Mouse (Mus musculus): ENCODE measurements around the gene Eps15l1. TPM values are rescaled to one million over a fixed set of nuclear protein-coding genes. Genes with fewer than 3 reads are reported as not detected.

Eps15l1 gene
- polyA plus RNA-seq, 1 experiment from 2014 or later, result 53.4 TPM

- Histone ChIP-seq H3K79me2 (ENCODE audit: inconsistent target) (no peaks in the 10 kb centered on the region), H3K4me3 (ENCODE audit: inconsistent target) (no peak overlapping the region), H3K27ac (no peak overlapping the region), H3K36me3 (ENCODE audit: inconsistent target) (no peaks in the 10 kb centered on the region)
- 63% methylated on average over 2 of the region's 2 CpGs for WGBS (ENCODE audit: missing documents)
These were observed 130.2 kb downstream of the Eps15l1 start for GRCm38 (mm10) chr8:72291104-72291503.

Other genes starting within 250 kb of the Eps15l1 start
- gene Hsh2d, start 231.8 kb downstream of the Eps15l1 start, polyA plus RNA-seq (2018), result 0.14 to 0.27 TPM (median 0.20 TPM) in 3 replicates
- gene Cib3, start 208.6 kb downstream of the Eps15l1 start, polyA plus RNA-seq (2018), result not detected in 3 replicates
- gene Gm11034, start 207.8 kb downstream of the Eps15l1 start, polyA plus RNA-seq (2018), result not detected in 3 replicates
- gene Fam32a, start 201.7 kb downstream of the Eps15l1 start, polyA plus RNA-seq (2018), result 53.0 to 65.8 TPM (median 59.4 TPM) in 3 replicates
- gene Ap1m1, start 181.4 kb downstream of the Eps15l1 start, polyA plus RNA-seq (2018), result 43.7 to 76.1 TPM (median 50.7 TPM) in 3 replicates
- 1.1 to 6.6 TPM (median 2.6 TPM) in 3 replicates for gene Gm10282, start 116.2 kb downstream of the Eps15l1 start, polyA plus RNA-seq (2018)
- gene Klf2, start 102.4 kb downstream of the Eps15l1 start, polyA plus RNA-seq (2018), result 3.1 to 17.3 TPM (median 5.7 TPM) in 3 replicates
- gene Calr3, start 22.4 kb upstream of the Eps15l1 start, polyA plus RNA-seq (2018), result 0.50 to 0.60 TPM (median 0.58 TPM) in 3 replicates
- 2.4 to 5.8 TPM (median 3.0 TPM) in 3 replicates for gene 1700030K09Rik, start 22.4 kb upstream of the Eps15l1 start, polyA plus RNA-seq (2018)
- 41.2 to 67.1 TPM (median 44.9 TPM) in 3 replicates for gene Cherp, start 53.8 kb upstream of the Eps15l1 start, polyA plus RNA-seq (2018)
- 31.9 to 35.0 TPM (median 32.6 TPM) in 3 replicates for gene Slc35e1, start 71.2 kb upstream of the Eps15l1 start, polyA plus RNA-seq (2018)
- 4.4 to 5.6 TPM (median 4.6 TPM) in 3 replicates for gene Med26, start 126.8 kb upstream of the Eps15l1 start, polyA plus RNA-seq (2018)
- 16.5 to 43.2 TPM (median 39.1 TPM) in 3 replicates for gene Smim7, start 149.6 kb upstream of the Eps15l1 start, polyA plus RNA-seq (2018)
- gene Tmem38a, start 150.6 kb upstream of the Eps15l1 start, polyA plus RNA-seq (2018), result 2.2 to 4.4 TPM (median 2.7 TPM) in 3 replicates
- 0.06 to 0.09 TPM (median 0.06 TPM) in 3 replicates for gene Nwd1, start 225.3 kb upstream of the Eps15l1 start, polyA plus RNA-seq (2018)

All from macrophage (primary cell).